Mouse (Mus musculus) macrophage (primary cell): ENCODE data around the gene Morc4. TPM values are rescaled to one million over a fixed set of nuclear protein-coding genes. Genes with fewer than 3 reads are reported as not detected.

Source experiments
- H3K27ac ChIP-seq: fragments of 350-480 bp; formaldehyde crosslinking; 2 replicates; pipeline ENCODE4 v1.9.0; 2021
- H3K36me3 ChIP-seq: fragments of 350-480 bp; formaldehyde crosslinking; 2 replicates; pipeline ENCODE4 v1.9.0; 2021; ENCODE audit errors: inconsistent target
- H3K4me3 ChIP-seq: fragments of 350-480 bp; formaldehyde crosslinking; 2 replicates; pipeline ENCODE4 v1.9.0; 2021; ENCODE audit errors: inconsistent target
- H3K79me2 ChIP-seq: fragments of 350-480 bp; formaldehyde crosslinking; 2 replicates; pipeline ENCODE4 v1.9.0; 2021; ENCODE audit errors: inconsistent target
- WGBS: methylation state at CpG from one replicate; pipeline ENCODE4 v1.1.7; 2026; ENCODE audit warnings: inconsistent platforms; ENCODE audit not compliant: missing documents; 5-methylcytosine and 5-hydroxymethylcytosine counted together
- polyA plus RNA-seq: library from polyadenylated mRNA; stranded (reverse); fragments of 250-400 nt; gene quantifications from 3 replicates; pipeline ENCODE4 v1.2.4, GENCODE M21; 2018; ENCODE audit warnings: inconsistent platforms
- total RNA-seq, 78 experiments: library from RNA; depleted of rRNA; stranded (reverse); fragments of 250-400 nt; gene quantifications; 1 replicate in 9 of 78; 2 replicates in 24 of 78; 3 replicates in 43 of 78; 4 replicates in 2 of 78; pipeline ENCODE4 v1.2.4; 2018; ENCODE audit warnings: inconsistent platforms in 56 of 78

Gene Morc4
- 1 to 10 TPM in 5 of 26 experiments, under 1 TPM in 8, not detected in 13; 0.31 to 2.7 (median 0.62) TPM for total RNA-seq (2018; cell fraction: chromatin; rRNA removed)
- total RNA-seq (2018; cell fraction: cytosol; rRNA removed) = under 1 TPM; 0.10 to 0.68 (median 0.28) TPM
- 1 to 10 TPM in 3 of 26 experiments, under 1 TPM in 14, not detected in 9; 0.17 to 2.7 (median 0.44) TPM for total RNA-seq (2018; cell fraction: nucleus; rRNA removed)
- polyA plus RNA-seq = 0.09 to 0.75 TPM (median 0.68 TPM) in 3 replicates

- Histone ChIP-seq H3K27ac (no peak within 1 kb of the TSS), H3K4me3 (no peak within 1 kb of the TSS)
Measured at GRCm38 (mm10) chrX:139870938-139871791, at the start of gene Morc4. TSS of gene Morc4 (minus strand) at chrX:139871677.

DNA sequence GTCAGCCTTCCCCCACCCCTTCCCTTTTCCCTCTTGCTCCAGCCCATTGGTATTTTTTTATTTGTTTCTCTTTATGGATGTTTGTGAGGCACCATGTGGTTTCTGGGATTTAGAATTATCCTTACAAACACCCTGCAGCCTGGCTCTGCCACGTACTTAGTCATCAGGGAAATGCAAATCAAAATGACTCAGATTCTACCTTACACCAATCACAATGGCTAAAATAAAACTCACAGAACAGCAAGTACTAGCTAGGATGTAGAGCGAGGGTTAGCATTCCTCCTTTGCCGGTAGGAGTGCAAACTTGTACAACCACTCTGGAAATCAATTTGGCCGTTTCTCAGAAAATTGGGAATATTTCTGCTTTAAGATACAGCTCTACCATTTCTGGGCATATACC is 49.1 kb upstream of the Morc4 start:
- 89% methylated on average over 4 of the region's 4 CpGs for WGBS

More at GRCm38 (mm10) chrX:139870938-139871791, at the start of gene Morc4:
- Histone ChIP-seq H3K36me3 (no peaks in the 10 kb centered on the region), H3K79me2 (no peaks in the 10 kb centered on the region)
- 26% methylated on average over 51 of the region's 87 CpGs for WGBS

GRCm38 (mm10) chrX:139891387-139891786 is 19.9 kb upstream of the Morc4 start:
- H3K79me2 ChIP-seq = no peaks in the 10 kb centered on the region
- H3K27ac ChIP-seq = no peak overlapping the region
- 89% methylated on average over 1 of the region's 1 CpGs for WGBS
- H3K36me3 ChIP-seq = no peaks in the 10 kb centered on the region
- H3K4me3 ChIP-seq = no peak overlapping the region

More for the DNA sequence above, 49.1 kb upstream of the Morc4 start:
- Histone ChIP-seq H3K36me3 (no peaks in the 10 kb centered on the region), H3K4me3 (no peak overlapping the region), H3K79me2 (no peaks in the 10 kb centered on the region), H3K27ac (no peak overlapping the region)

GRCm38 (mm10) chrX:139883221-139883620 is 11.7 kb upstream of the Morc4 start:
- H3K36me3 ChIP-seq = no peaks in the 10 kb centered on the region
- H3K27ac ChIP-seq = no peak overlapping the region
- H3K4me3 ChIP-seq = no peak overlapping the region
- H3K79me2 ChIP-seq = no peaks in the 10 kb centered on the region

DNA sequence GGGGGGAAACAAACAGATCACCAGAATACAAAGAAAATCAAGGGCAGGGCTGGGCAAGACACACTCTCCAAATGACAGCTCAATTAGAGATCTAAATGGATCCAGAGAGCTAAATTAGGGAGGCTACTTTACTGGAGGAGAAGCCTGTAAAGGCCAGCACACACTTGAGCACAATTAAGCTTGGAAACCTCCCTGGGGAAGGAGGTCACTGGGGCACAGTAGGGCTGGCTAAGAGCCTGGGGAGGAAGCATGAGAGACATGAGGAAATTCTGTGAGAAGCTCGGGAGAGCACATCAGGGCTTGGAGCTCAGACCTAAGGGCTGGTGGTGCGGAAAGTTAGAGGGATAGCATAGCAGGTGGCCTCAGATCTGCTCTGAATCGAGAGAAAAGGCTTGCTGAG is 6.5 kb upstream of the Morc4 start:
- H3K27ac ChIP-seq = no peak overlapping the region
- no peaks in the 10 kb centered on the region for H3K36me3 ChIP-seq
- WGBS = 82% methylated on average over 3 of the region's 3 CpGs
- H3K4me3 ChIP-seq = no peak overlapping the region
- no peaks in the 10 kb centered on the region for H3K79me2 ChIP-seq

DNA sequence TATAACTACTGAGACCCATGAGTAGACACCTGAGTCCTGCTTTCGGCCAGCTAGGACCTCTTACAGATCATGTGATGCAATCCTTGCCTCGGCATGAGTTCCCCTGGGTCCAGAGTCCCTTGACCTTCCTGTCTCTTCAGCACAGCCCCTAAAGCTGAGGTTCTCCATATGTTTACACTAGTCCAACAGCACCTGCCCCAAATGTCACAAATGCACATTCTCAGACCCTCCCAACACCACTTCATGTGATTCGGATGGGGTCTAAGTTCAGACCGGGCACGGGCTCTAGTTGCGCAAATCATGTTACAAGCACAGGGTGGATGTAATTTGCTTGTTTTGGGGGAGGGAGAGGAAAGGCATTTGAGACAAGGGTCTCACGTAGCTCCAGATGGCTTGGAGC is 5.6 kb upstream of the Morc4 start:
- no peak overlapping the region for H3K27ac ChIP-seq
- 86% methylated on average over 7 of the region's 7 CpGs for WGBS

GRCm38 (mm10) chrX:139870300-139870711 is 1.2 kb downstream of the Morc4 start:
- Histone ChIP-seq H3K27ac (no peak overlapping the region), H3K36me3 (no peaks in the 10 kb centered on the region), H3K4me3 (no peak overlapping the region), H3K79me2 (no peaks in the 10 kb centered on the region)
- WGBS = 21% methylated on average over 13 of the region's 15 CpGs

More for the DNA sequence above, 5.6 kb upstream of the Morc4 start:
- H3K4me3 ChIP-seq = no peak overlapping the region
- H3K36me3 ChIP-seq = no peaks in the 10 kb centered on the region
- H3K79me2 ChIP-seq = no peaks in the 10 kb centered on the region

DNA sequence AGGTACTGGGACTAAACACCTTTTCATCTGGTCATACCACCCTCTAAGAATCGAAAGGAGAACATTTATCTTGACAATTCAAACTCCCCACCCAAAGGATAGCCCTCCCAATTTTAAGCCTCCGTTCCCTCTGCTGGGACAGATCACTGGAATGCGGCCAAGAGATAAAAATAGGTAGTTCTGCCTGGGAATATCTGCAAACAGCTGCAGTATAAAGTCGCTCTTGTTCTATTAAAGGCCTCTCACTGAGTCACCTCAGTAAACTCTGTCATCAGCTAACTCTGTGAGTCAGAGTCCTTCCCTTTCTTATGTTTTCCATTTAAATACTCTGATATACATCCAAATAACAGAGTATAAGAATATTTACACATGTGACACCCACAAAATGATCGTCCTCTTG is 12.1 kb downstream of the Morc4 start:
- Histone ChIP-seq H3K27ac (no peak overlapping the region), H3K4me3 (no peak overlapping the region), H3K79me2 (no peaks in the 10 kb centered on the region), H3K36me3 (no peaks in the 10 kb centered on the region)
- WGBS = 100% methylated on average over 5 of the region's 5 CpGs

- no peak overlapping the region for H3K4me3 ChIP-seq
- H3K27ac ChIP-seq = no peak overlapping the region
- H3K36me3 ChIP-seq = no peaks in the 10 kb centered on the region
- no peaks in the 10 kb centered on the region for H3K79me2 ChIP-seq
- 97% methylated on average over 4 of the region's 4 CpGs for WGBS
Measured at GRCm38 (mm10) chrX:139854795-139855194, 16.7 kb downstream of the Morc4 start.

GRCm38 (mm10) chrX:139841091-139841490 is 30.4 kb downstream of the Morc4 start:
- Histone ChIP-seq H3K36me3 (no peaks in the 10 kb centered on the region), H3K27ac (no peak overlapping the region), H3K4me3 (no peak overlapping the region), H3K79me2 (no peaks in the 10 kb centered on the region)
- 86% methylated on average over 5 of the region's 6 CpGs for WGBS

GRCm38 (mm10) chrX:139839057-139839456 is 32.4 kb downstream of the Morc4 start:
- Histone ChIP-seq H3K36me3 (no peaks in the 10 kb centered on the region), H3K4me3 (no peak overlapping the region), H3K79me2 (no peaks in the 10 kb centered on the region), H3K27ac (no peak overlapping the region)
- 72% methylated on average over 3 of the region's 3 CpGs for WGBS

- 20% methylated on average over 5 of the region's 5 CpGs for WGBS
- H3K79me2 ChIP-seq = no peaks in the 10 kb centered on the region
Measured at GRCm38 (mm10) chrX:139832464-139832863, 39.0 kb downstream of the Morc4 start.

GRCm38 (mm10) chrX:139828363-139829092 is 42.9 kb downstream of the Morc4 start:
- Histone ChIP-seq H3K79me2 (no peaks in the 10 kb centered on the region), H3K4me3 (no peak overlapping the region), H3K36me3 (no peaks in the 10 kb centered on the region), H3K27ac (no peak overlapping the region)
- 70% methylated on average over 6 of the region's 6 CpGs for WGBS

More at GRCm38 (mm10) chrX:139832464-139832863, 39.0 kb downstream of the Morc4 start:
- no peak overlapping the region for H3K27ac ChIP-seq
- H3K36me3 ChIP-seq = no peaks in the 10 kb centered on the region
- H3K4me3 ChIP-seq = no peak overlapping the region

- WGBS = 85% methylated on average over 3 of the region's 4 CpGs
- H3K4me3 ChIP-seq = no peak overlapping the region
Measured at GRCm38 (mm10) chrX:139826926-139827325, 44.6 kb downstream of the Morc4 start.

GRCm38 (mm10) chrX:139825402-139825801 is 46.1 kb downstream of the Morc4 start:
- Histone ChIP-seq H3K4me3 (no peak overlapping the region), H3K36me3 (no peaks in the 10 kb centered on the region), H3K79me2 (no peaks in the 10 kb centered on the region), H3K27ac (no peak overlapping the region)
- 90% methylated on average over 1 of the region's 1 CpGs for WGBS

More at GRCm38 (mm10) chrX:139826926-139827325, 44.6 kb downstream of the Morc4 start:
- Histone ChIP-seq H3K79me2 (no peaks in the 10 kb centered on the region), H3K36me3 (no peaks in the 10 kb centered on the region), H3K27ac (no peak overlapping the region)
